Mouse (Mus musculus): ENCODE results near the gene Ing4. TPM values are rescaled to one million over a fixed set of nuclear protein-coding genes. Genes with fewer than 3 reads are reported as not detected.
A peak's percentile ranks its signal among the peaks of the same experiment; 100 is the strongest.

Ing4 gene
- total RNA-seq, 2 experiments from 2014 or later, result 29.6 TPM

GRCm38 (mm10) chr6:125087937-125088336 is 48.4 kb downstream of the Ing4 start:
- DNase-seq, result no peak
- intact Hi-C loops (cut with DNase I; ENCODE audit: low total_unique reads), result no loop called here

- intact Hi-C loops (cut with DNase I; ENCODE audit: low total_unique reads), result no loop called here
- peak; percentile 80 for DNase-seq
These were observed 49.2 kb downstream of the Ing4 start for GRCm38 (mm10) chr6:125088561-125089321.

GRCm38 (mm10) chr6:125089521-125090321 is 50.2 kb downstream of the Ing4 start:
- peak; percentile 85 for DNase-seq
- intact Hi-C loops (cut with DNase I; ENCODE audit: low total_unique reads), result no loop called here

GRCm38 (mm10) chr6:125090341-125091085 is 51.0 kb downstream of the Ing4 start:
- intact Hi-C loops (cut with DNase I; ENCODE audit: low total_unique reads), result no loop called here
- DNase-seq, result no peak

- intact Hi-C loops (cut with DNase I; ENCODE audit: low total_unique reads), result no loop called here
- no peak for DNase-seq
These were observed 52.8 kb downstream of the Ing4 start for GRCm38 (mm10) chr6:125092372-125092771.

GRCm38 (mm10) chr6:125094843-125095242 is 55.3 kb downstream of the Ing4 start:
- DNase-seq, result no peak
- intact Hi-C loops (cut with DNase I; ENCODE audit: low total_unique reads), result no loop called here

- intact Hi-C loops (cut with DNase I; ENCODE audit: low total_unique reads), result no loop called here
These were observed 56.1 kb downstream of the Ing4 start, which contains the start of gene Chd4 for GRCm38 (mm10) chr6:125095391-125096278. Gene Chd4, plus strand, starts transcription at chr6:125095981.

GRCm38 (mm10) chr6:125096279-125096596 is 56.7 kb downstream of the Ing4 start:
- intact Hi-C loops (cut with DNase I; ENCODE audit: low total_unique reads), result no loop called here
- DNase-seq, result no peak

More at GRCm38 (mm10) chr6:125095391-125096278, 56.1 kb downstream of the Ing4 start, which contains the start of gene Chd4:
- peak; percentile 95 for DNase-seq

GRCm38 (mm10) chr6:125096597-125097345 is 57.2 kb downstream of the Ing4 start:
- peak; percentile 74 for DNase-seq
- intact Hi-C loops (cut with DNase I; ENCODE audit: low total_unique reads), result no loop called here

- intact Hi-C loops (cut with DNase I; ENCODE audit: low total_unique reads), result no loop called here
These were observed 57.8 kb downstream of the Ing4 start for GRCm38 (mm10) chr6:125097346-125097689.

GRCm38 (mm10) chr6:125097951-125098350 is 58.4 kb downstream of the Ing4 start:
- DNase-seq, result no peak
- intact Hi-C loops (cut with DNase I; ENCODE audit: low total_unique reads), result no loop called here

More at GRCm38 (mm10) chr6:125097346-125097689, 57.8 kb downstream of the Ing4 start:
- DNase-seq, result no peak

- DNase-seq, result no peak
- intact Hi-C loops (cut with DNase I; ENCODE audit: low total_unique reads), result no loop called here
These were observed 59.0 kb downstream of the Ing4 start for GRCm38 (mm10) chr6:125098513-125098912.

Small RNA genes within 50 kb of the gene (microRNA-seq; reads per million reads assigned to microRNA genes)
- gene Mir7045, result 0 to 0.32 reads per million in 2 experiments

Other genes starting within 250 kb of the Ing4 start
- 1 to 10 TPM; 3.7 to 4.8 TPM for gene Spsb2, start 231.1 kb upstream of the Ing4 start, total RNA-seq (2021)
- 1,000 to 10,000 TPM; 2,868 to 2,952 TPM for gene Tpi1, start 225.5 kb upstream of the Ing4 start, total RNA-seq (2021)
- gene Usp5, start 210.3 kb upstream of the Ing4 start, total RNA-seq (2021), result 10 to 100 TPM; 55.3 to 61.9 TPM
- 1 to 10 TPM; 4.6 to 5.0 TPM for gene Cdca3, start 210.2 kb upstream of the Ing4 start, total RNA-seq (2021)
- 1 to 10 TPM; 6.6 to 7.0 TPM for gene Gnb3, start 199.5 kb upstream of the Ing4 start, total RNA-seq (2021)
- gene P3h3, start 182.0 kb upstream of the Ing4 start, total RNA-seq (2021), result 10 to 100 TPM; 19.7 to 24.2 TPM
- gene Gpr162, start 175.8 kb upstream of the Ing4 start, total RNA-seq (2021), result under 1 TPM; 0.33 to 0.45 TPM
- gene Cd4, start 151.5 kb upstream of the Ing4 start, total RNA-seq (2021), result under 1 TPM; 0.27 to 0.51 TPM
- under 1 TPM; 0.43 to 0.62 TPM for gene Lag3, start 128.1 kb upstream of the Ing4 start, total RNA-seq (2021)
- gene Ptms, start 119.7 kb upstream of the Ing4 start, total RNA-seq (2021), result 100 to 1,000 TPM; 225 to 266 TPM
- 100 to 1,000 TPM; 250 to 257 TPM for gene Mlf2, start 108.4 kb upstream of the Ing4 start, total RNA-seq (2021)
- 100 to 1,000 TPM in 1 of 2 experiments, 10 to 100 TPM in 1; 99.1 to 100 TPM for gene Cops7a, start 74.2 kb upstream of the Ing4 start, total RNA-seq (2021)
- under 1 TPM; 0.16 to 0.72 TPM for gene Pianp, start 43.1 kb upstream of the Ing4 start, total RNA-seq (2021)
- gene Zfp384, start 30.6 kb upstream of the Ing4 start, total RNA-seq (2021), result 10 to 100 TPM; 20.1 to 20.7 TPM
- gene Acrbp, start 9.9 kb downstream of the Ing4 start, total RNA-seq (2021), result 1 to 10 TPM; 1.4 to 2.5 TPM
- gene Lpar5, start 28.2 kb downstream of the Ing4 start, total RNA-seq (2021), result under 1 TPM in 1 of 2 experiments, not detected in 1; 0.24 TPM
- 10 to 100 TPM; 75.1 to 84.3 TPM for gene Chd4, start 56.2 kb downstream of the Ing4 start, total RNA-seq (2021)
- gene Nop2, start 92.1 kb downstream of the Ing4 start, total RNA-seq (2021), result 10 to 100 TPM; 16.0 to 20.4 TPM
- gene Iffo1, start 105.5 kb downstream of the Ing4 start, total RNA-seq (2021), result 10 to 100 TPM; 24.0 to 28.7 TPM
- gene Gapdh, start 126.7 kb downstream of the Ing4 start, total RNA-seq (2021), result over 10,000 TPM in 1 of 2 experiments, 1,000 to 10,000 TPM in 1; 9,479 to 10,041 TPM
- 10 to 100 TPM; 18.4 to 18.7 TPM for gene Ncapd2, start 151.9 kb downstream of the Ing4 start, total RNA-seq (2021)
- 100 to 1,000 TPM; 214 to 227 TPM for gene Mrpl51, start 152.0 kb downstream of the Ing4 start, total RNA-seq (2021)
- 10 to 100 TPM; 10.7 to 11.3 TPM for gene Vamp1, start 175.8 kb downstream of the Ing4 start, total RNA-seq (2021)
- 1 to 10 TPM; 2.2 to 2.3 TPM for gene Tapbpl, start 192.1 kb downstream of the Ing4 start, total RNA-seq (2021)
- gene Cd27, start 197.2 kb downstream of the Ing4 start, total RNA-seq (2021), result under 1 TPM in 1 of 2 experiments, not detected in 1; 0.16 TPM
- not detected for gene Tuba3a, start 246.3 kb downstream of the Ing4 start, total RNA-seq (2021)